Mouse (Mus musculus): ENCODE results near the gene Fam117b. TPM values are rescaled to one million over a fixed set of nuclear protein-coding genes. Genes with fewer than 3 reads are reported as not detected.

Fam117b gene
- polyA plus RNA-seq, 1 experiment, result 5.8 TPM

GRCm38 (mm10) chr1:59913869-59914225 lies 1.0 kb downstream of the Fam117b start:
- Histone ChIP-seq H3K4me3 (ENCODE audit: insufficient read depth, poor library complexity, severe bottlenecking) (peak overlapping the region; percentile 78), H3K36me3 (ENCODE audit: control insufficient read depth, insufficient read depth) (no peaks in the 10 kb centered on the region), H3K27me3 (ENCODE audit: control insufficient read depth, insufficient read depth, insufficient read length) (no peaks in the 10 kb centered on the region), H3K79me2 (ENCODE audit: control insufficient read depth, insufficient read depth) (peaks cover 56% of the 10 kb centered on the region), H3ac (ENCODE audit: control insufficient read depth, insufficient read length, low read depth) (peak overlapping the region; percentile 94), H3K79me3 (ENCODE audit: low read depth) (peaks cover 24% of the 10 kb centered on the region)
- no peak for TF ChIP-seq MAX (IDR thresholded peaks at IDR 0.05)
- no peak for TF ChIP-seq CEBPB (IDR thresholded peaks at IDR 0.05; ENCODE audit: low read depth)
- TF ChIP-seq MYOG (IDR thresholded peaks at IDR 0.05; ENCODE audit: control insufficient read depth, extremely low read depth, insufficient read length), result no peak
- no peak for TF ChIP-seq FOSL1 (IDR thresholded peaks at IDR 0.05; ENCODE audit: insufficient read depth, low read length, poor library complexity, severe bottlenecking)
- no peak for TF ChIP-seq MYOD1 (IDR thresholded peaks at IDR 0.05; ENCODE audit: control insufficient read depth, insufficient read length, low read depth)
- no peak for TF ChIP-seq USF1 (IDR thresholded peaks at IDR 0.05; ENCODE audit: low read depth)
- TF ChIP-seq CTCF (IDR thresholded peaks at IDR 0.05; ENCODE audit: control insufficient read depth, insufficient read depth, insufficient read length), result no peak

GRCm38 (mm10) chr1:59914799-59915198 lies 2.0 kb downstream of the Fam117b start:
- H3K4me3 ChIP-seq (ENCODE audit: insufficient read depth, poor library complexity, severe bottlenecking), result no peak overlapping the region
- no peaks in the 10 kb centered on the region for H3K27me3 ChIP-seq (ENCODE audit: control insufficient read depth, insufficient read depth, insufficient read length)
- H3K79me2 ChIP-seq (ENCODE audit: control insufficient read depth, insufficient read depth), result peaks cover 65% of the 10 kb centered on the region
- TF ChIP-seq CTCF (IDR thresholded peaks at IDR 0.05; ENCODE audit: control insufficient read depth, insufficient read depth, insufficient read length) (no peak), MYOD1 (IDR thresholded peaks at IDR 0.05; ENCODE audit: control insufficient read depth, insufficient read length, low read depth) (no peak), MYOG (IDR thresholded peaks at IDR 0.05; ENCODE audit: control insufficient read depth, extremely low read depth, insufficient read length) (no peak), FOSL1 (IDR thresholded peaks at IDR 0.05; ENCODE audit: insufficient read depth, low read length, poor library complexity, severe bottlenecking) (no peak)
- no peak overlapping the region for H3ac ChIP-seq (ENCODE audit: control insufficient read depth, insufficient read length, low read depth)
- peaks cover 32% of the 10 kb centered on the region for H3K79me3 ChIP-seq (ENCODE audit: low read depth)
- no peaks in the 10 kb centered on the region for H3K36me3 ChIP-seq (ENCODE audit: control insufficient read depth, insufficient read depth)

- H3K79me3 ChIP-seq (ENCODE audit: low read depth), result peaks cover 43% of the 10 kb centered on the region
- H3K27me3 ChIP-seq (ENCODE audit: control insufficient read depth, insufficient read depth, insufficient read length), result no peaks in the 10 kb centered on the region
- TF ChIP-seq USF1 (IDR thresholded peaks at IDR 0.05; ENCODE audit: low read depth) (peak; percentile 59), MAX (IDR thresholded peaks at IDR 0.05) (no peak), FOSL1 (IDR thresholded peaks at IDR 0.05; ENCODE audit: insufficient read depth, low read length, poor library complexity, severe bottlenecking) (no peak)
- peaks cover 78% of the 10 kb centered on the region for H3K79me2 ChIP-seq (ENCODE audit: control insufficient read depth, insufficient read depth)
- no peak overlapping the region for H3ac ChIP-seq (ENCODE audit: control insufficient read depth, insufficient read length, low read depth)
- H3K36me3 ChIP-seq (ENCODE audit: control insufficient read depth, insufficient read depth), result no peaks in the 10 kb centered on the region
- H3K4me3 ChIP-seq (ENCODE audit: insufficient read depth, poor library complexity, severe bottlenecking), result no peak overlapping the region
Measured at GRCm38 (mm10) chr1:59915843-59916610, 3.2 kb downstream of the Fam117b start.

- H3K4me3 ChIP-seq (ENCODE audit: insufficient read depth, poor library complexity, severe bottlenecking), result no peak overlapping the region
- no peaks in the 10 kb centered on the region for H3K27me3 ChIP-seq (ENCODE audit: control insufficient read depth, insufficient read depth, insufficient read length)
- no peak for TF ChIP-seq MYOG (IDR thresholded peaks at IDR 0.05; ENCODE audit: control insufficient read depth, extremely low read depth, insufficient read length)
- no peak for TF ChIP-seq CEBPB (IDR thresholded peaks at IDR 0.05; ENCODE audit: low read depth)
- TF ChIP-seq USF1 (IDR thresholded peaks at IDR 0.05; ENCODE audit: low read depth), result no peak
- TF ChIP-seq CTCF (IDR thresholded peaks at IDR 0.05; ENCODE audit: control insufficient read depth, insufficient read depth, insufficient read length), result no peak
- no peak for TF ChIP-seq MYOD1 (IDR thresholded peaks at IDR 0.05; ENCODE audit: control insufficient read depth, insufficient read length, low read depth)
- peaks cover 91% of the 10 kb centered on the region for H3K79me2 ChIP-seq (ENCODE audit: control insufficient read depth, insufficient read depth)
- H3K79me3 ChIP-seq (ENCODE audit: low read depth), result peaks cover 56% of the 10 kb centered on the region
- no peak overlapping the region for H3ac ChIP-seq (ENCODE audit: control insufficient read depth, insufficient read length, low read depth)
- H3K36me3 ChIP-seq (ENCODE audit: control insufficient read depth, insufficient read depth), result no peaks in the 10 kb centered on the region
Measured at GRCm38 (mm10) chr1:59917401-59917800, 4.6 kb downstream of the Fam117b start.

- no peak for TF ChIP-seq CTCF (IDR thresholded peaks at IDR 0.05; ENCODE audit: control insufficient read depth, insufficient read depth, insufficient read length)
- TF ChIP-seq USF1 (IDR thresholded peaks at IDR 0.05; ENCODE audit: low read depth), result no peak
- TF ChIP-seq FOSL1 (IDR thresholded peaks at IDR 0.05; ENCODE audit: insufficient read depth, low read length, poor library complexity, severe bottlenecking), result no peak
- TF ChIP-seq MYOD1 (IDR thresholded peaks at IDR 0.05; ENCODE audit: control insufficient read depth, insufficient read length, low read depth), result no peak
- no peak for TF ChIP-seq MAX (IDR thresholded peaks at IDR 0.05)
- no peak for TF ChIP-seq CEBPB (IDR thresholded peaks at IDR 0.05; ENCODE audit: low read depth)
- TF ChIP-seq MYOG (IDR thresholded peaks at IDR 0.05; ENCODE audit: control insufficient read depth, extremely low read depth, insufficient read length), result no peak
- no peaks in the 10 kb centered on the region for H3K27me3 ChIP-seq (ENCODE audit: control insufficient read depth, insufficient read depth, insufficient read length)
- H3K36me3 ChIP-seq (ENCODE audit: control insufficient read depth, insufficient read depth), result no peaks in the 10 kb centered on the region
- peaks cover 56% of the 10 kb centered on the region for H3K79me3 ChIP-seq (ENCODE audit: low read depth)
- peaks cover 98% of the 10 kb centered on the region for H3K79me2 ChIP-seq (ENCODE audit: control insufficient read depth, insufficient read depth)
- H3ac ChIP-seq (ENCODE audit: control insufficient read depth, insufficient read length, low read depth), result no peak overlapping the region
- H3K4me3 ChIP-seq (ENCODE audit: insufficient read depth, poor library complexity, severe bottlenecking), result no peak overlapping the region
Measured at GRCm38 (mm10) chr1:59918075-59918474, 5.3 kb downstream of the Fam117b start.

- Histone ChIP-seq H3K27me3 (ENCODE audit: control insufficient read depth, insufficient read depth, insufficient read length) (no peaks in the 10 kb centered on the region), H3K4me3 (ENCODE audit: insufficient read depth, poor library complexity, severe bottlenecking) (no peak overlapping the region), H3K79me2 (ENCODE audit: control insufficient read depth, insufficient read depth) (peaks cover 85% of the 10 kb centered on the region), H3ac (ENCODE audit: control insufficient read depth, insufficient read length, low read depth) (no peak overlapping the region), H3K36me3 (ENCODE audit: control insufficient read depth, insufficient read depth) (no peaks in the 10 kb centered on the region), H3K79me3 (ENCODE audit: low read depth) (peaks cover 48% of the 10 kb centered on the region)
- TF ChIP-seq MYOD1 (IDR thresholded peaks at IDR 0.05; ENCODE audit: control insufficient read depth, insufficient read length, low read depth) (no peak), MYOG (IDR thresholded peaks at IDR 0.05; ENCODE audit: control insufficient read depth, extremely low read depth, insufficient read length) (no peak), USF1 (IDR thresholded peaks at IDR 0.05; ENCODE audit: low read depth) (no peak), CEBPB (IDR thresholded peaks at IDR 0.05; ENCODE audit: low read depth) (no peak), MAX (IDR thresholded peaks at IDR 0.05) (no peak), FOSL1 (IDR thresholded peaks at IDR 0.05; ENCODE audit: insufficient read depth, low read length, poor library complexity, severe bottlenecking) (no peak), CTCF (IDR thresholded peaks at IDR 0.05; ENCODE audit: control insufficient read depth, insufficient read depth, insufficient read length) (no peak)
Measured at GRCm38 (mm10) chr1:59923201-59923600, 10.4 kb downstream of the Fam117b start.

Measured in C2C12 (cell line).